Mouse (Mus musculus) thymus, postnatal 36 days (tissue): ENCODE measurements around the gene Bcam.

Experiments used
- DNase-seq, 2 experiments: peaks; one replicate each; pipeline ENCODE4 v3.0.0; 2022; ENCODE audit warnings: mixed read lengths in 2 of 2

Gene Bcam

DNA sequence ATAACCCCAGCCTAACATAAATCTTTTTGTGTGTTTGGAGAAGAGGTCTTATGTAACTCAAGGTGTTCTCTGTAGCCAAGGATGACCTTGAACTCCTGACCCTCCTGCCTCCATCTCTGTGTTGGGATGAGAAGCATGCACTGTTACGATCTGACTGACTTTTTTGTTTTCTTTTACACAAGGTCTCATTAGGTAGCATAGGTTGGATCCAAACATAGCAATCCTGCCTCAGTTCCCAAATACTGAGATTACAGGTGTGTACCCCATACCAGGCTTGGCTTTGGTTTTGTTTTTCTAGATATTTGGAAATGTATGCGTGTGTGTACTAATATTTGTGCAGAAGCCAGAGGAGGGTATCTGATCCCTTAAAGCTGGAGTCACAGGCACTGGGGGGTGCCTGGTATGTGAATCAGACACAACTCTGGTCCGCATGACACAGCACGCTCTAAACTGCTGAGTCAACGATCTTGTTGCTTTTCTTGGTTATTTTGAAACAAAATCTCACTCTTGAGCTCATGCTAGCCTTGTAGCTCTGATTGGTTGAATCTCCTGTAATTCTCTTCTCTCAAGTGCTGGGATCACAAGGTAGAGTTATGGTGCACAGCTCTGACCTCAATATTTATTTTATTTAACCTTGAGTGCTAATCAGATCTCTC, 52.4 kb downstream of the Bcam start:
- DNase-seq = no peak

DNA sequence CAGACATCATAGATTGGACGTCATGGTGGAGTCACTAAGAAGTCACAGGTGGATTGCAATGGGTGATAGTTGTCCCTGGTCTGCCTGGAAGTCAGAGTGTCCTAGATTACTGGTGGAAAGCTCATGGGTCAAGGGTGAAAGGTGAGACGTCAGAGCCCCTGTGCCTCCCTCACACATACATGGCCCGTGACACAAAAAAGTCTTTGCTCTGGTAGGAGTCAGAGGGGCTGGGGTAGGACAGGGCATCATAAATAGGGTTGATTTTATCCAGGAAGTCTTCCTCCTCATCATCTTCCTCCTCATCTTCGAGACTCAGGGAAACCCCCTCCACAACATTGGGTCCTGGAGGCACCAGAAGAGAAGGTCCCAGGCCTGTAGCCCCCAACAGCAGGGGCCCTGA, 53.5 kb downstream of the Bcam start:
- no peak for DNase-seq

DNA sequence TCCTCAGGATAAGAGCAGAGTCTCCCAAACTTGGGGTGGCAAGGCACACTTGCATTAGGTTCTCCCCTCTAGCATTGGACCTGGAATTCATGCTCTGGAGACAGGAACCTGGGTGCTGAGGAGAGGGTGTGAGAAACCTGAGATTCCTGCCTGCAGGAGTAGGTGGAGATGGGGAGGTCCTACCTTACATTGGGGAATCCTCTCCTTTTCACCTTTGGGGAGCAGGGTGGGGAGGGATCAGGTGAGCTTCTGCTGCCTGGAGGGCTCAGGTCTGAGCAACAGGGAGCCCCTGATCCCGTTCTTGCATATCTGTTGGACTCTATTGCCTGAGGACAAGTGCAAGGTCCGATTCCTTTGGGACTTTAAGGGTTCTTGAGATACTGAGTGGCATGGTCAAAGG, 54.0 kb downstream of the Bcam start:
- no peak for DNase-seq

DNA sequence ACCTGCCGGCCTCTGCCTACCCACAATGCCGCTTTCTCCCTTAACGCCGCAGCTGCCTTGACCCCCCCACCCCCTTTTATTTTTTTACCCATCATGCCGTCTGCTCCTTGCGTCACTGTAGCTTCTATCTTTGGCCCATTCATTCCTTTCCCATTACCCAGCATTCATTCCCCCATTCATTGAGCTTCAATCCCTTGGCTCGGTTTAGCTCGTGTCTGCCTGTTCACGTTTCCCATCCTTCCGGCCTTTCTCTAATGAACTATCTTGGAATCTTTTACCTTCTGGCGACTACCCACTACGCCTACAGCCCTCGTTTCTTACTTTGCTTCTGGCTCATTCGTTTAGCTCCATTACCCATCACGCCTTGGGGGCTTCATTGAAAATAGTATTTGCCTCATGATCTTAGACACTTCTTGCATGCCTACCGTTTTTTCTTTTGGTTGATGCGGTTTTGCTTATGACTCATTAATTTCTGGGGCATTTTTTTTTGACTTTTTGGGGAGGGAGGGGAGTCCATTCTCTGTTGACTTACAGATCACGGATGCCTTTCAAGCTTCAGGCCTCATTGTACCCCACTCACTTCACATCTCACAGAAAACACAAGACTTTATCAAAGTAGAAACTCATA, 54.6 kb downstream of the Bcam start:
- DNase-seq = no peak

DNA sequence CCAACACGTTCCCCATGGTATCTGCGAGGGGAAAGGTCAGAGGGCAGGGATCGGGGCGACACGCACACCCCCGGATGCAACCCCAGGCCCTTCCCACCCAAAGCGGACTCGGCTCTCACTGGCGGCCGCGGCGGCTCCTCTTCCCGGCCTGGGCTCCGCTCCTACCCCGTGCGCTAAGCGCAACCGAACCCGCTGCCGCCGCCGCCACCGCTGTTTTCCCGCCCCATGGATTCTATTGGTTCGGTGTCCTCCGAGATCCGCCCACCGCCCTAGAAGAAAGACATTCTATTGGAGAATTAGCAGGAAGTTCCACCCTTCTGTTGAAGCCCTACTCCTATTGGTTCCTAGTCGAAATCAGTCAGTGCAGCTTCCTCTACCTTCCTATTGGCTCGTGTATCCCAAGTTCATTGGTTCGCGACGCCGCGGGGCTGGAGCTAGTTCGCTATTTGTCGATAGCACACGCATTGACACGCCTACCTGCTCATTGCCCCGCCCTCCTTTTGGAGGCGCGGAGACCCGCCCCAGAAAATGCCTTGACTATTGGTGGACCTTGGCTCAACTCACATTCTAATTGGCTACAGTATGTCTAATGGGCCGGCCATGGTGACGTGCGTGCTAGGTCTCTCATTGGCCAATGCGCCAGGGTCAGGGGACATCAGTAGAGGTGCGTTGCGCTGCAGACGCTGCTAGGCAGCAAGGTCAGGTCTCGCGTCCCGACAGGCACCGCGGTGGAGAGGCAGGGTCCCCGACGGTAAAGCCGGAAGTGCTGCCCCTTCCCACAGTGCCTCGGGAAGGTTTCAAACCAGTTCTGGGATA, 55.4 kb downstream of the Bcam start, which contains the start of gene Tomm40:
TSS of gene Tomm40 (minus strand) at position 200 of the 816 bp plus-strand sequence.
- peak; percentile 98 to 99 for DNase-seq

DNA sequence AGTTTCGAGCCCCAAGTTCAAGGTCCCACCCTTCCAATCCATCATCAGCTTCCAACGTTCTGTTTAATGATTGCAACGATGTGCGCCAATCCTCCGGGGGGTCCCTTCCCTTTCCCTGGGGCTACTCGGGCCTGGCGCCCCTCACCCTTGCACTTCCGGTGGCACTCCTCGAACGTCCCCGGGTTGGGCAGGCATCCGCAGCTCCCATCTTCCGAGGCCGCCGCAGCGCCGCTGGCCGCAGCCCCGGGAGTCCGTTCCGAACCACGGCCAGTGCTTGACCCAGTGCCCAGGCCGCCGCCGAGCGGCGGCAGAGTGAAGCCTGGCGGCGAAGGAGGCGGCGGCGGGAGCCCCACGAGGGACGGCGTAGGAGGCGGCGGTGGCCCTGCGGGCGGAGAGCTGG, 56.0 kb downstream of the Bcam start:
- no peak for DNase-seq

DNA sequence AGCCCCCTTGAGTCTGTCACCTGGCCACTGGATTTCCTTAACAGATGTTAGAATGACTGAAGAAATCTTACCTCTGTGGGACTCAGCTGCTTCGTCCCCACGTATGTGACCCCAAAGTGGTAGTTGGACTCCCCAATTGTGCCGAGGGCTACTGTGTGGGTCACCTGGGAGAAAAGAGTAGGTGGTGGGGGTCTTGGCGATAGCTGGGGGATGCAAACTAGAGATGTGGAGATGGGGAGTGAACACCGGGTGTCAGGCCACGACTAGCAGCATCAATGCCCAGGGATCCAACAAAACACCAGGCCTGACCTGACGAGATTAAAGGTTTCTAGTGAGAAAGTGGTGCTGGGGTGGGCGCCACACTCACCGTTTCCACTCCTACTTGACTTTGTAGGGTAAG, 57.2 kb downstream of the Bcam start:
- DNase-seq = no peak

DNA sequence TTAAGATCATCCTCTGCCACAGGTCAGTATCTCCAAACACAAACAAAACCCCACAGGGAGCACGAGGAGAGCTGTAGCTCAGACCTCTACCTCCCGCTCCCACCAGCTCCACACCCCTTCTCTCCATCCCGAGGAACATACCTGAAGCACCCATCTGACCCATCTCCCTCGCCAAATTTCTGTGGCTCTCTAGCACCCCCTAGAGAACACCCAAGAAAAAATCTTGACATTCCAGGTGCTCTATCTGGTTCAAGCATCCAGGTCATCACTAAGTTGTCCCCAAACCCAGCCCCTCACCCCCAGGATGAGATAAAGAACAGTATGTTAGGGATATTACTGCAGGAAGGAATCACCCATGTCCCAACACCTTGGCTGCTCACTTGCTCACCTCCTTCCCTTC, 57.6 kb downstream of the Bcam start:
- peak in 1 of 2 experiments; percentile 20 for DNase-seq

DNA sequence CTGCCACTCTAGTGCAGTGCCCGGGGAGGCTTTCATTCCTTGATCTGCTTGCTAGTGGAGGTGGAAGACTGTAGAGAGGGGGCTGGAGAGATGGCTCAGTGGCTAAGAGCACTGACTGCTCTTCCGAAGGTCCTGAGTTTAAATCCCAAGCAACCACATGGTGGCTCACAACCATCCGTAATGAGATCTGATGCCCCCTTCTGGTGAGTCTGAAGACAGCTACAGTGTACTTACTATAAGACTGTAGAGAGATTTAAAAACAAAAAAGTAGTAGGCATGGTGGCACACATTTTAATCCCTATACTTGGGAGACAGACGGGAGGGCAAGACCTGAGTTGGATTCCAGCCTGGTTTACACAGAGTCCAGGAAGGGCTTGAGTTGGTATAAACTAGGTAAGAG, 58.4 kb downstream of the Bcam start:
- DNase-seq = no peak

DNA sequence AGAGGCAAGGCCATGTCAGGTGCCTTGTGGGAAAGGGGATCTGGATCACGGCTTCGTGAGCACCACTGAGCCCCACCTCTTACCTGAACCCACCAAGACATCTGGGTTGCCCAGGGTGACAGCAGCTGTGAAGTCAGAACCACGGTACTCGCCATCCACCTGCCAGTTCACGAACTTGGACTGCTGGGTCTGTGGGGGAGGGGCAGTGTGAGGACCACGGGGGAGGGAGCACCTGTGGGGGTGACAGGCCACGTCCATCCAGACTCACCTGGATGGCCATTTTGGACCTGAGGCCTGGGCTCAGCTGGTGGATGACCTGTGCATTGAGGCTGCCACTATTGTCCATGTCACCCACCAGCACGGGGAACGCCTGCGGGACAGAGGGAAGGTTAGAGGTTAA, 60.2 kb downstream of the Bcam start:
- no peak for DNase-seq
